Mouse (Mus musculus) liver, embryonic 13.5 days (tissue): ENCODE data around the gene Speg. TPM values are rescaled to one million over a fixed set of nuclear protein-coding genes. Genes with fewer than 3 reads are reported as not detected.

ENCODE experiments used
- ATAC-seq: fragments of 200-750 bp; cut with Nextera tagmentation; 2 replicates; pipeline ENCODE4 v1.8.0; 2017; ENCODE audit warnings: low read depth, mild to moderate bottlenecking, moderate number of reproducible peaks, moderate library complexity
- DNase-seq: peaks from one replicate; pipeline ENCODE4 v3.0.0; 2022
- H3K27ac ChIP-seq: fragments of 300-500 bp; sonication (generic); 2 replicates; pipeline ENCODE4 v1.5.1; 2015; ENCODE audit warnings: moderate library complexity, mild to moderate bottlenecking, inconsistent platforms
- H3K27me3 ChIP-seq: fragments of 300-500 bp; sonication (generic); 2 replicates; pipeline ENCODE4 v1.6.1; 2015; ENCODE audit warnings: mild to moderate bottlenecking, inconsistent platforms
- H3K36me3 ChIP-seq: fragments of 300-500 bp; sonication (generic); 2 replicates; pipeline ENCODE4 v1.6.1; 2015; ENCODE audit warnings: mild to moderate bottlenecking, inconsistent platforms
- H3K4me1 ChIP-seq: fragments of 300-500 bp; sonication (generic); replicated peaks from 2 replicates; pipeline ENCODE4 v1.6.1; 2015; ENCODE audit warnings: inconsistent platforms
- H3K4me2 ChIP-seq: fragments of 300-500 bp; sonication (generic); 2 replicates; pipeline ENCODE4 v1.6.1; 2015; ENCODE audit warnings: inconsistent platforms, mild to moderate bottlenecking, moderate library complexity
- H3K4me3 ChIP-seq: fragments of 300-500 bp; sonication (generic); replicated peaks from 2 replicates; pipeline ENCODE4 v1.5.1; 2015; ENCODE audit warnings: mild to moderate bottlenecking, inconsistent platforms
- H3K9ac ChIP-seq: fragments of 300-500 bp; sonication (generic); 2 replicates; pipeline ENCODE4 v1.6.1; 2015; ENCODE audit warnings: mild to moderate bottlenecking, inconsistent platforms
- H3K9me3 ChIP-seq: fragments of 300-500 bp; sonication (generic); replicated peaks from 2 replicates; pipeline ENCODE4 v1.6.1; 2016; ENCODE audit warnings: inconsistent platforms
- WGBS: fragments of 180-500 bp; shearing (Covaris S2); methylation state at CpG from one replicate; pipeline ENCODE4 v1.1.7; 2015; ENCODE audit not compliant: insufficient replicate concordance; 5-methylcytosine and 5-hydroxymethylcytosine counted together
- polyA plus RNA-seq: library from polyadenylated mRNA; unstranded; fragments of >200 nt; fragmentation: Nextera tagmentation; extraction: Ambion mirVana; gene quantifications from 2 replicates; pipeline ENCODE4 v1.2.1, GENCODE M21; 2015

The Speg gene
- polyA plus RNA-seq, 1 experiment from 2014 or later: 10.7 TPM

GRCm38 (mm10) chr1:75469287-75469825 lies 94.3 kb downstream of the Speg start:
- Histone ChIP-seq H3K36me3 (peaks cover 4% of the 10 kb centered on the region; the same call in 1 of the 2 replicates), H3K9me3 (no peaks in the 10 kb centered on the region), H3K4me1 (peaks cover 14% of the 10 kb centered on the region), H3K27me3 (peaks cover 79% of the 10 kb centered on the region), H3K9ac (no peak overlapping the region), H3K4me3 (no peak overlapping the region), H3K27ac (no peak overlapping the region), H3K4me2 (no peak overlapping the region)
- ATAC-seq (no peak), DNase-seq (no peak)
- WGBS: 71% methylated on average over 17 of the region's 17 CpGs

- Histone ChIP-seq H3K27ac (no peak overlapping the region), H3K36me3 (peaks cover 26% of the 10 kb centered on the region), H3K4me3 (no peak overlapping the region), H3K9ac (no peak overlapping the region), H3K4me1 (peaks cover 30% of the 10 kb centered on the region), H3K9me3 (no peaks in the 10 kb centered on the region), H3K27me3 (peaks cover 90% of the 10 kb centered on the region), H3K4me2 (no peak overlapping the region)
- ATAC-seq (no peak), DNase-seq (no peak)
- 88% methylated on average over 11 of the region's 11 CpGs for WGBS
These were observed 101.3 kb downstream of the Speg start for GRCm38 (mm10) chr1:75476441-75476840.

- peaks cover 91% of the 10 kb centered on the region for H3K27me3 ChIP-seq
- ATAC-seq: peak; percentile 6; the same call in 1 of the 2 replicates
These were observed 102.3 kb downstream of the Speg start for GRCm38 (mm10) chr1:75477264-75477965.

GRCm38 (mm10) chr1:75477966-75478290 lies 102.8 kb downstream of the Speg start:
- Histone ChIP-seq H3K4me3 (peak overlapping the region; percentile 73), H3K9me3 (no peaks in the 10 kb centered on the region), H3K4me1 (peaks cover 30% of the 10 kb centered on the region), H3K4me2 (peak overlapping the region; percentile 96), H3K36me3 (peaks cover 24% of the 10 kb centered on the region), H3K27me3 (peaks cover 91% of the 10 kb centered on the region), H3K9ac (no peak overlapping the region), H3K27ac (no peak overlapping the region)
- no peak for ATAC-seq
- DNase-seq: no peak
- 31% methylated on average over 3 of the region's 3 CpGs for WGBS

More at GRCm38 (mm10) chr1:75477264-75477965, 102.3 kb downstream of the Speg start:
- DNase-seq: peak; percentile 72
- WGBS: 8% methylated on average over 35 of the region's 35 CpGs
- no peak overlapping the region for H3K9ac ChIP-seq
- no peaks in the 10 kb centered on the region for H3K9me3 ChIP-seq
- peaks cover 30% of the 10 kb centered on the region for H3K4me1 ChIP-seq
- H3K4me2 ChIP-seq: peak overlapping the region; percentile 96
- no peak overlapping the region for H3K27ac ChIP-seq
- peak overlapping the region; percentile 73 for H3K4me3 ChIP-seq
- H3K36me3 ChIP-seq: peaks cover 26% of the 10 kb centered on the region

GRCm38 (mm10) chr1:75478497-75478896 lies 103.4 kb downstream of the Speg start:
- H3K4me3 ChIP-seq: peak overlapping the region; percentile 73
- peaks cover 91% of the 10 kb centered on the region for H3K27me3 ChIP-seq
- under 1% methylated on average over 7 of the region's 25 CpGs for WGBS
- H3K27ac ChIP-seq: peak overlapping the region; percentile 27; the same call in 1 of the 2 replicates
- H3K4me2 ChIP-seq: peak overlapping the region; percentile 96
- H3K9ac ChIP-seq: peak overlapping the region; percentile 73
- ATAC-seq (no peak; the same call in 1 of the 2 replicates), DNase-seq (no peak)
- H3K36me3 ChIP-seq: peaks cover 22% of the 10 kb centered on the region
- H3K9me3 ChIP-seq: no peaks in the 10 kb centered on the region
- peaks cover 30% of the 10 kb centered on the region for H3K4me1 ChIP-seq

GRCm38 (mm10) chr1:75478916-75479634 lies 104.0 kb downstream of the Speg start, which contains the start of the genes Chpf and Tmem198:
Gene Chpf (minus strand): TSS chr1:75479307.
Gene Tmem198 (plus strand): TSS chr1:75479532.
- DNase-seq: peak; percentile 91
- peak within 1 kb of the TSS; percentile 73 for H3K9ac ChIP-seq
- H3K27ac ChIP-seq: peak within 1 kb of the TSS; percentile 27; the same call in 1 of the 2 replicates
- WGBS: under 1% methylated on average over 55 of the region's 76 CpGs
- peaks cover 95% of the 10 kb centered on the region for H3K27me3 ChIP-seq
- peaks cover 30% of the 10 kb centered on the region for H3K4me1 ChIP-seq
- ATAC-seq: peak; percentile 88
- no peaks in the 10 kb centered on the region for H3K9me3 ChIP-seq
- peaks cover 22% of the 10 kb centered on the region for H3K36me3 ChIP-seq
- H3K4me3 ChIP-seq: peak within 1 kb of the TSS; percentile 73
- H3K4me2 ChIP-seq: peak within 1 kb of the TSS; percentile 96

- Histone ChIP-seq H3K27me3 (peaks cover 97% of the 10 kb centered on the region), H3K4me2 (peak overlapping the region; percentile 96), H3K36me3 (peaks cover 20% of the 10 kb centered on the region), H3K27ac (no peak overlapping the region), H3K9ac (no peak overlapping the region), H3K4me1 (peaks cover 30% of the 10 kb centered on the region), H3K9me3 (no peaks in the 10 kb centered on the region), H3K4me3 (peak overlapping the region; percentile 73)
- DNase-seq (no peak), ATAC-seq (peak; percentile 4; the same call in 1 of the 2 replicates)
- 4% methylated on average over 24 of the region's 24 CpGs for WGBS
These were observed 104.5 kb downstream of the Speg start for GRCm38 (mm10) chr1:75479635-75479989.

GRCm38 (mm10) chr1:75480036-75480435 lies 104.9 kb downstream of the Speg start:
- Histone ChIP-seq H3K4me1 (peaks cover 30% of the 10 kb centered on the region), H3K9ac (no peak overlapping the region), H3K4me2 (peak overlapping the region; percentile 96), H3K4me3 (peak overlapping the region; percentile 73), H3K9me3 (no peaks in the 10 kb centered on the region), H3K27me3 (peaks cover 97% of the 10 kb centered on the region), H3K36me3 (peaks cover 15% of the 10 kb centered on the region), H3K27ac (no peak overlapping the region)
- no peak for DNase-seq
- ATAC-seq: no peak
- 25% methylated on average over 13 of the region's 13 CpGs for WGBS

GRCm38 (mm10) chr1:75480735-75481134 lies 105.6 kb downstream of the Speg start:
- H3K9ac ChIP-seq: no peak overlapping the region
- peaks cover 97% of the 10 kb centered on the region for H3K27me3 ChIP-seq
- no peak for DNase-seq
- no peak overlapping the region for H3K4me2 ChIP-seq
- 69% methylated on average over 7 of the region's 7 CpGs for WGBS
- H3K4me1 ChIP-seq: peaks cover 30% of the 10 kb centered on the region
- peaks cover 8% of the 10 kb centered on the region for H3K36me3 ChIP-seq
- no peak overlapping the region for H3K27ac ChIP-seq
- H3K9me3 ChIP-seq: no peaks in the 10 kb centered on the region
- no peak for ATAC-seq
- H3K4me3 ChIP-seq: no peak overlapping the region
